ENCODE assay signal across 8 mouse cellular contexts in the genomic region with DNA sequence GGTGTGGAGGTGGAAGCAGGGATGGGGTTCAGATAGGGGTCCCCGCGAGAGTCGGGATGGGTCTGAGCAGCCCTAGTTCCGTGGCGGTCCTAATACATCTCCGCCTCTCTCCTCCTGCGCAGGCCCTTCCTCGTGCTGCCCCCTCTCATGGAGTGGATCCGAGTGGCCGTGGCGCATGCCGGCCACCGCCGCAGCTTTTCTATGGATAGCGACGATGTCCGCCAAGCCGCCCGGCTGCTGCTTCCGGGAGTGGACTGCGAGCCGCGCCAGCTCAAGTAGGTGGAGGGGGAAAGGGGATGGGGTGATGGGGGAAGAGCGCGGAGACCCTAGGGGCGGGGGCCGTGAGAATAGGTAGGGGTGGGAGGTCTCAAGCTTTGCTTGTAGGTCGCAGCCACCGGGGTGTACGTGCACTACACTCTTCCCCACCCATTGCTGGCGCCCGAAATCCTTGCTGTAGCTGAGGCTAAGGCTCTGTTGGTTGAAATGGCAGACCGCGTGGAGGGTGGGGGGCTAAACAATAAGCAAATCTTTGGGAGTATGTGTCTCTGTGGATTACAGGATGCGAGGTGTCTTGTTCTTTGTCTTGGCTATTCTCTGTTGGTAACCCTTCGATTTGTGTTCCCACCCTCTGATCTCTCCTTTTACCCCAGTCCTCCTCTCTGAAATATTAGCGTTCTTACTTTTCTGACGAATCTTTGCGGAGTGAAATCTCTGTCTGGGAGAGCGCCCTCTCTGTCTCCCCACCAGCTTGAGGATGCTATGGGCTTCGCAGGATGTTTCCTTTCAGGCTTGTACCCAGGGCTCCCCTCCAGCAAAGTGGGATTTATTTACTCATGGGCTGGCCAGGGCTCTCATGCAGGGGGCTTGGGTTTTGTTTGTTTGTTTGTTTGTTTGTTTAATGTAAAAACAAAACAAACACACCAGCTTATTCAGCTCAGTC.
DNase-seq lines count a peak whose midpoint lies in the region; ATAC-seq lines count a peak whose summit lies in the region.

No protein-coding gene starts in this region.

- peak overlapping the region; percentile 44 for H3K4me3 ChIP-seq in kidney, embryonic 14.5 days (ENCODE audit: low read length)
- H3K4me3 ChIP-seq in embryonic facial prominence, embryonic 14.5 days (ENCODE audit: low read depth, low read length) = peak overlapping the region; percentile 52
- H3K4me3 ChIP-seq in hindbrain, embryonic 13.5 days = peak overlapping the region; percentile 52
- peak overlapping the region; percentile 47 for H3K4me3 ChIP-seq in midbrain, embryonic 11.5 days (ENCODE audit: low read depth, low read length)

- ATAC-seq in kidney, embryonic 14.5 days (ENCODE audit: low FRiP score, low TSS enrichment) = peak; percentile 73
- peak; percentile 73 for ATAC-seq in embryonic facial prominence, embryonic 14.5 days (ENCODE audit: low read depth)
- ATAC-seq in hindbrain, embryonic 13.5 days (ENCODE audit: low FRiP score) = peak; percentile 82
- ATAC-seq in midbrain, embryonic 11.5 days (ENCODE audit: low FRiP score) = peak; percentile 77
- ATAC-seq in inflammation-experienced regulatory T-cells, adult 6 months = no peak

- H3K9ac ChIP-seq in kidney, embryonic 14.5 days (ENCODE audit: low read depth, low read length) = peak overlapping the region; percentile 57; the same call in 1 of the 2 replicates
- H3K9ac ChIP-seq in embryonic facial prominence, embryonic 14.5 days (ENCODE audit: low read depth, low read length) = peak overlapping the region; percentile 70
- H3K9ac ChIP-seq in hindbrain, embryonic 13.5 days = peak overlapping the region; percentile 81
- peak overlapping the region; percentile 81 for H3K9ac ChIP-seq in midbrain, embryonic 11.5 days (ENCODE audit: low read length)

- no peaks in the 10 kb centered on the region for H3K4me1 ChIP-seq in kidney, embryonic 14.5 days (ENCODE audit: control insufficient read depth, insufficient read depth, low read length)
- peaks cover 5% of the 10 kb centered on the region; the same call in 1 of the 2 replicates for H3K4me1 ChIP-seq in embryonic facial prominence, embryonic 14.5 days (ENCODE audit: control insufficient read depth, insufficient read depth, low read length)
- peaks cover 18% of the 10 kb centered on the region for H3K4me1 ChIP-seq in hindbrain, embryonic 13.5 days (replicated peaks)
- no peaks in the 10 kb centered on the region for H3K4me1 ChIP-seq in midbrain, embryonic 11.5 days (ENCODE audit: control insufficient read depth, insufficient read depth, low read length)

- H3K27me3 ChIP-seq in kidney, embryonic 14.5 days (ENCODE audit: control insufficient read depth, insufficient read depth, low read length) = no peaks in the 10 kb centered on the region; the same call in 1 of the 2 replicates
- H3K27me3 ChIP-seq in embryonic facial prominence, embryonic 14.5 days (replicated peaks; ENCODE audit: control insufficient read depth, insufficient read depth, low read length) = no peaks in the 10 kb centered on the region
- H3K27me3 ChIP-seq in hindbrain, embryonic 13.5 days = no peaks in the 10 kb centered on the region
- no peaks in the 10 kb centered on the region for H3K27me3 ChIP-seq in midbrain, embryonic 11.5 days (ENCODE audit: control insufficient read depth, insufficient read depth, low read length)

- peak overlapping the region; percentile 81 for H3K4me2 ChIP-seq in kidney, embryonic 14.5 days (replicated peaks; ENCODE audit: low read depth, low read length)
- H3K4me2 ChIP-seq in embryonic facial prominence, embryonic 14.5 days (ENCODE audit: low read depth, low read length) = peak overlapping the region; percentile 84
- peak overlapping the region; percentile 83 for H3K4me2 ChIP-seq in hindbrain, embryonic 13.5 days
- peak overlapping the region; percentile 87 for H3K4me2 ChIP-seq in midbrain, embryonic 11.5 days

- no peaks in the 10 kb centered on the region for H3K36me3 ChIP-seq in kidney, embryonic 14.5 days (ENCODE audit: control insufficient read depth, insufficient read depth, low read length)
- no peaks in the 10 kb centered on the region for H3K36me3 ChIP-seq in embryonic facial prominence, embryonic 14.5 days (ENCODE audit: control insufficient read depth, insufficient read depth, low read length)
- H3K36me3 ChIP-seq in hindbrain, embryonic 13.5 days = no peaks in the 10 kb centered on the region
- no peaks in the 10 kb centered on the region for H3K36me3 ChIP-seq in midbrain, embryonic 11.5 days (ENCODE audit: control insufficient read depth, insufficient read depth, low read length)

- H3K27ac ChIP-seq in kidney, embryonic 14.5 days (ENCODE audit: low read depth, low read length) = no peak overlapping the region
- H3K27ac ChIP-seq in embryonic facial prominence, embryonic 14.5 days (replicated peaks; ENCODE audit: low read depth, low read length) = no peak overlapping the region
- H3K27ac ChIP-seq in hindbrain, embryonic 13.5 days = peak overlapping the region; percentile 79
- no peak overlapping the region for H3K27ac ChIP-seq in midbrain, embryonic 11.5 days (ENCODE audit: low read depth, low read length)

- no peaks in the 10 kb centered on the region for H3K9me3 ChIP-seq in kidney, embryonic 14.5 days (ENCODE audit: control insufficient read depth, low read length)
- no peaks in the 10 kb centered on the region for H3K9me3 ChIP-seq in embryonic facial prominence, embryonic 14.5 days (ENCODE audit: control insufficient read depth, low read length)
- no peaks in the 10 kb centered on the region for H3K9me3 ChIP-seq in hindbrain, embryonic 13.5 days
- H3K9me3 ChIP-seq in midbrain, embryonic 11.5 days (ENCODE audit: control insufficient read depth, low read length) = no peaks in the 10 kb centered on the region

- no peak for DNase-seq in kidney, adult 18-20 months
- peak; percentile 21 for DNase-seq in R1 (ENCODE audit: low read depth, low spot score)
- peak; percentile 24 for DNase-seq in embryonic facial prominence, embryonic 14.5 days (ENCODE audit: low spot score)
- peak; percentile 97 for DNase-seq in midbrain, embryonic 11.5 days (ENCODE audit: low spot score, missing footprints)
- no peak for DNase-seq in spleen, adult 12 weeks (ENCODE audit: low spot score)

- 3% methylated on average over 41 of the region's 41 CpGs for WGBS in kidney, embryonic 14.5 days
- WGBS in embryonic facial prominence, embryonic 14.5 days = 2% methylated on average over 28 of the region's 41 CpGs
- 1% methylated on average over 39 of the region's 41 CpGs for WGBS in hindbrain, embryonic 13.5 days
- under 1% methylated on average over 41 of the region's 41 CpGs for WGBS in midbrain, embryonic 11.5 days

Comparison
In these comparisons a context has a peak if more than half of its experiments do, and no peak if none do; other contexts are left out.
1. DNase-seq: peak in R1 (single experiment), embryonic facial prominence, embryonic 14.5 days (single experiment) and midbrain, embryonic 11.5 days (single experiment); none in kidney, adult 18-20 months (single experiment) and spleen, adult 12 weeks (single experiment).
2. Peak in every context shown above with its lines, with median percentiles within 50 percentile points of each other: H3K4me2 ChIP-seq, H3K4me3 ChIP-seq and H3K9ac ChIP-seq.